Mouse (Mus musculus) left cerebral cortex, adult 18-20 months (tissue): ENCODE measurements around the gene Ubash3b. TPM values are rescaled to one million over a fixed set of nuclear protein-coding genes. Genes with fewer than 3 reads are reported as not detected.

Experiments
- DNase-seq, 2 experiments: peaks; one replicate each; pipeline ENCODE4 v3.0.0; 2021 to 2022; ENCODE audit warnings: low spot score in 2 of 2, mixed read lengths in 1 of 2
- long read RNA-seq, 2 experiments: library from polyadenylated mRNA; stranded (forward); transcript quantifications; one replicate each; pipeline ENCODE4 v2.0.0; 2021
- total RNA-seq, 2 experiments: library from RNA; stranded (reverse); gene quantifications; 2 replicates each; pipeline ENCODE4 v1.2.3; 2021

Ubash3b gene
- total RNA-seq = 10 to 100 TPM; 24.7 to 26.0 TPM
- long read RNA-seq, experiment 1, full-length matches to known transcripts = 13 of 25 reads
- long read RNA-seq, experiment 1, partial matches to known transcripts = 3 of 25 reads
- long read RNA-seq, experiment 1, other reads (novel, unspliced or antisense) = 9 of 25 reads
- long read RNA-seq, experiment 2, full-length matches to known transcripts = 8 of 14 reads
- long read RNA-seq, experiment 2, partial matches to known transcripts = 1 of 14 reads
- long read RNA-seq, experiment 2, other reads (novel, unspliced or antisense) = 5 of 14 reads

- DNase-seq = no peak
Observed at GRCm38 (mm10) chr9:41161413-41161812, at the start of gene Ubash3b. Gene Ubash3b (minus strand): TSS chr9:41161697.

DNA sequence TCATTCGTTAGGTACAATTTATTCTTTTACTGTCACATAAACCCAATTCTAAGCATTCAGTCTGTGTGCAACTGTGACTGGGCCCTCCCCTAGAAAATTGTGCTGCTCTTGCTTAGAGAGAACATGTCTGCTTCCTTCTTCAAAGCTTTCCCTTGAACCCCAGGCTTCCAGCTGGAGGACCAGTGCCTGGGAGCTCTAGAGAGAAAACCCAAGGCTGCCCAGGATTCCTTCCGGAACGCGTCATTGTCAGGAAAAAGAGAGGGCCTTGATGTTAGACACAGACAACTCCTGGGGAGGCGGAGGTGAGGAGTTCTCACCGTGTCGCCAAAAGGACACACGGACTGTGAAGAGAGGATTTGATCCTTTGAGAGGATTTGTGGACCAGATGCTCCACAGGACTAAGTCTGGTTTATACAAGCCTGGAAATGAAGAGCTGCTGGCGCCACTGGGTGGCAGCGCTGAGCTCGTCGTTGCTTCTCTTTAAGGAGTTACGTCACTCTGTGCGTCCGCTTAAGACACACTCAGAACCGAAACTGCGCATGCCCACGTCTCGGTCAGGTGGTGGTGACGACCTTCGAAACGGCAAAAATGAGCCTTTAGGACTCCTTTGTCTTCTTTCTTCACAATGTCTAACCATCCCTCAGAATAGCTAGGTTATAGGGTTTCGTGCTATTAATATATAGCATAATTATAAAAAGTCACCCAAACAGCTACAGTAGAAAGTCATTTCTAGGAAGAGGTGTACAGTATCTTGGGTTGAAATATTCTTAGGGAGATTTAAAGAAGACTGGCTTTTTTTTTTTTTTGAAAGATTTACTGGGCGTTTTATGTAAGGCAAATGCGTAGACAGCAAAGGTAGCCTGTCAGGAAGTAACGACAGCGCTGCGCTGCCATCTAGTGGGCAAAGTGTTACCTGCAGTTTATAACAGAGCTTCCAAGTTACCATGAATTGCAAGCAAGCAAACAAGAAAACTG lies 45.9 kb upstream of the Ubash3b start:
- DNase-seq = peak; percentile 94

DNA sequence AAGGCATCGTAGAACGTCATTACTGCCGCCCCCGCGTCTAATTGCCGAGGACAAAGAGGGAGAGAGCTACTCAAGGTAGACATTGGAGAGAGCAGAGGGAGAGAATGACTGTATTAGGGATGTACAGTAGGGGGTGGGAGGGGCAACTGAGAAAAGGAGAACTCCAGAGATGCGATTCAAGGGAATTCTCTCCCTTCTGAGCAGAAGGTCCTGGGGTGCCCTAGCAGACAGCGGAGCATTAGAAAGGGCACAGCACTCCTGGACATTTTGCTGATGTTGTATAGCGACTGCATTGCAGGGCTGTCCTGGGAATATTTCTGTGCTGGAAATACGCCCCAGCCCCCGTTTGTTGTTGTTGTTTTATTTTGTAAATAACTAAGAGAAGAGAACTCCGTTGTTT lies 45.2 kb upstream of the Ubash3b start:
- DNase-seq = no peak

- no peak for DNase-seq
Observed at GRCm38 (mm10) chr9:41205267-41205666, 43.8 kb upstream of the Ubash3b start.

GRCm38 (mm10) chr9:41199456-41200252 lies 38.2 kb upstream of the Ubash3b start:
- no peak for DNase-seq

GRCm38 (mm10) chr9:41198501-41199265 lies 37.2 kb upstream of the Ubash3b start:
- no peak for DNase-seq

DNA sequence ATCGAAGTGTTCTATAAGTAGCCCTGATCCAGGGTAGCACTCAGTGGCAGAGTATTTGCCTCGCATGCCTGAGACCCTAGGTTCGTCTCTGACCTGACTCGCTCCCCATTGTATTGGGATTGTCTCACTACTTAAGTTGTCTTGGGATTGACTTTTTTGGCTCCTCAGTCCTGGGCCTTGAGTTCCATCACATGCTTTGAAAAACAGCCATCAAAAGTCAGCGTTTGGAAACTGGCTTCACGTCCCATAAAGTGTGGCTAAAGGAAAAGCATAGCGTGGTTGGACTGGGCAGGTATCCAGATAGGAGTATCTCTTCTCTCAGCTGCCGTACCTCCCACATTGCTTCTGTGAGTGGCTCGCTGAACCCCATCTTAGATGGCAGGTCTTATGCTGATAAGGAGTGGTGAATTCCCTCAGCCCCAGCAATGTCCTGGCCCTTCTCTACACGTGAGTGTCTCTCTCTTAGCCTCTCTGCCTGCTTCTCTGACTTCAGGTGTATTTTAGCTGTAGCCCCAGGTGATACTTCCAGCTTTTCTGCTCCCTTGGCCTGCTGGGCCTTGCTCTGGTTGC lies 34.3 kb upstream of the Ubash3b start:
- DNase-seq = peak in 1 of 2 experiments; percentile 24

- peak; percentile 53 to 68 for DNase-seq
Observed at GRCm38 (mm10) chr9:41191651-41192210, 30.2 kb upstream of the Ubash3b start.

- peak; percentile 90 to 91 for DNase-seq
Observed at GRCm38 (mm10) chr9:41190745-41191482, 29.4 kb upstream of the Ubash3b start.

DNA sequence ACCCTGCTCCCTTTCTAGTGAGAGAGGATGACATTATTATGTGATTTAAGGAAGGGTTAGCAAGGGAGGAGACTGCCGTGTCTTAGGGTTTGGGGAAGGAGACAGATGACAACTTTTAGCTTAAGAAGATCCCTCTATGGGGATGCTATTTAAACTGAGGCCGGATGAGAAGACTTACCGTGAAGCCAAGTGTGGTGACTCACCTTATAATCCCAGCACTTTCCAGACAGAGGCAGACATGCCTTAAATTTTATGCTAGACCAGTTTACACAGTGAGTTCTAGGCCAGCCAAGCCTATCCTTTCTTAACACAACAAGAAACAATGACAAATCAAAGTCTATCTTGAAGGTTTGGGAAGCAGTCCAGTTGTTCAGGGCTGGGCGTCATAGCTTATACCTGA lies 26.4 kb upstream of the Ubash3b start:
- DNase-seq = no peak

DNA sequence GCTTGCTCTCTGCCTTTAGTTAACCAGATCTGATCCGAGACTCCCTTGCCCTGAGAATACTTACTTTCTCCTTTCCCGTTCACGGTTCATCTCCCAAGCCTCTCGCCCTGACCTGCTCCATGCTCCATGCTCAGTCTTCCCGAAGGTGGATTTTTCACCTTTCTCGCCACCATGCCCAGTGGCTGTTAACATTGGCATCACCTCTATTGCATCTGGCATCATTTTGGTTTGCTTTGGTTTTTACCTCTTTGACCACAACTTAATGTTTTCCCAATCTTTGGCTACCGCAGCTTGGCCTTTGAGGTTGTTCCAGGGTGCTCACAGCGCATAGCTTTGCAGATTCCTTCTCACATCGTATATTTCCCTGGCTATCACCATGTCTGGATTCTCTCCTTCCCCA lies 26.0 kb upstream of the Ubash3b start:
- DNase-seq = no peak

DNA sequence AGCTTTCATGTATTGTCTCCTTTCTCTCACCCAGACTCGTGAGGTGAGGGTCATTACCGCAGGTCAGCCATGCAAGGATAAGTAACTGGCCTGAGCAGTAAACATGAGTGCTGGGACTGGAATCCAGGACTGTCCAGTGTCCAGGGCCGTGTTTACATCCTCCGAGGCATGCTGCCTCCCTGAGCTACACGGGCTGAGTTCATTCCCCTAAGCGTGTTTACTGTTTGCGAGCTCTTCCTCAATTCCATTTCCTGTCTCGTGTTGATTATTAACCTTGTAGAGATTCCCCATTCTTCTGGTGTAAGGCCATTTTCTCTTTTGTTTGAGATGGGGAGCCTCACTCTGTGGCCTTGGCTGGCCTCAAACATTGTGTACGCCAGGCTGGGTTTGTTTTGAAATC lies 23.8 kb upstream of the Ubash3b start:
- no peak for DNase-seq

GRCm38 (mm10) chr9:41182550-41182949 lies 21.1 kb upstream of the Ubash3b start:
- peak; percentile 26 to 52 for DNase-seq

DNA sequence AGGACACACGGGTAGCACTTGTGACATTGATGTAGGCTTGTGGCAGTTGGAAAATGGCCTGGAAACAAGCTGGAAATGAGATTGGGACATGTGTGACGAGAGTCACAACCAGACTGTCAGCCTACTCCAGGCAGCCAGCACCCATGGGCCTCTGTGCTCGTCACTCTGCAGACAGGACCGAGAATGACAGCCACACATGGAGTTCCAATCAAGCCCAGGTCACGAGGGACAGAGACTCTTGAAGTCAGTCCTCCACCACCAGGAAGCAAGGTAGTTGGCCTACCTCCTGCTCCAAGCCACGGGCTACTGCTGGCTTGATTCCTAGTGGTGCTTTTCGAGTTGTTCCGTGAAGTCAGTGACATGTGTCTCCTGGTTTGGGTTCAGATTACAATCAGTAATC lies 20.3 kb upstream of the Ubash3b start:
- no peak for DNase-seq

DNA sequence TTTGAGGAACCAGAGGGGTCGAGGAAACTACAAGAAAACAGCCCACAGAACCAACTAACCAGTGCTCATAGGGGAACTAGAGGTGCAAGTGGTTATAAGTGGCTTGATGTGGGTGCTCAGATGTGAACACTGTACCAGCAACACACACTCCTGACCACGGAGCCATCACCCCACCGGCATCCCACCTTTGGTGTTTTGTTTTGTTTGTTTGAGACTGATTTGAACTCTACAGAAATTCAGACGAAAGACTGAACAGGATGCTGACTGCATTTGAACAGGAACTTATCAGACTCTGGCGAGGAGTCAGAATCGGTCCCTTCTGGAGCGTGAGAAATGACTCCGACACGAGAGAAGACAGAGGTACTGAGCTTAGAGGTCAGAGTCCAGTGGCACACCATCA lies 19.9 kb upstream of the Ubash3b start:
- DNase-seq = no peak

DNA sequence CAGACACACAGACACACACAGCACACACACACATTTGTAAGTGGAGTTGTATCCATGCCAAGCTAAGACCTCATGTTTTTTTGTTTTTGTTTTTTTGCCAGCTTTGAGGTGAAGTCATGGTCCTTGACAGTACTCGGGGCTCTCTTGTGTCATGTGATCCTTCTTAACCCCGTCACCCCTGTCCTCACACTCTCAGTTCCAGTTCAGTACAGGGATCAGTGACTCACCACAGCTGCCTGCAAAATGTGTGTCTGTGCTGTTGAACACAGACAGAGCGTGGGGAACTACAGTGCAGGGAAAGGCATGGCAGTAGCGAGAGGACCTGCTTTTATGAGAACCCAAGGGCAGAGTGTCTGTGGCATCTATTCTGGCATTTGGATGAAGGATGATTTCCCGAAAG lies 17.6 kb upstream of the Ubash3b start:
- DNase-seq = no peak

- no peak for DNase-seq
Observed at GRCm38 (mm10) chr9:41173158-41173557, 11.7 kb upstream of the Ubash3b start.

DNA sequence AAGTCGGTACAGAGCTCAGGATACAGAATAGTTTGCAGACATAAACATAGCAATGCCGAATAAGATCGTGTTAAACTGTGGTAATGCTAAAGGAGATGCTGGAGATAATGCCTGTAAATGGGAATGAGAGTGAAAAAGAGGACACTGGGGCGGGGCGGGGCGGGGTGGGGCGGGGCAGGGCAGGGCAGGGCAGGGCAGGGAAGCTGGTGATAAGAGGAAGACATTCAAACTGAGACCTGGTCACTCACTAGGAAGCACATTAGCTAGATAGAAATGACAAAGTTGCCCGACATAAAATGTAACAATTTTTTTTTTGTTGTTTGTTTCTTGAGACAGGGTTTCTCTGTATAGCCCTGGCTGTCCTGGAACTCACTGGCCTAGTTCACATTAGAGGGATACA lies 10.9 kb upstream of the Ubash3b start:
- no peak for DNase-seq

- DNase-seq = no peak
Observed at GRCm38 (mm10) chr9:41170026-41170425, 8.5 kb upstream of the Ubash3b start.
